Mouse (Mus musculus) limb, embryonic 15.5 days (tissue): ENCODE measurements around the gene Ecel1. TPM values are rescaled to one million over a fixed set of nuclear protein-coding genes. Genes with fewer than 3 reads are reported as not detected.
A peak's percentile ranks its signal among the peaks of the same experiment; 100 is the strongest.

ENCODE experiments used
- ATAC-seq: fragments of 200-750 bp; cut with Nextera tagmentation; 2 replicates; pipeline ENCODE4 v1.8.0; 2017; ENCODE audit warnings: low read depth, moderate TSS enrichment; ENCODE audit not compliant: insufficient number of reproducible peaks, low FRiP score, low TSS enrichment
- H3K27ac ChIP-seq: fragments of 300-500 bp; sonication (generic); 2 replicates; pipeline ENCODE4 v1.5.1; 2015; ENCODE audit warnings: moderate library complexity, mild to moderate bottlenecking, inconsistent platforms
- H3K27me3 ChIP-seq: fragments of 300-500 bp; sonication (generic); 2 replicates; pipeline ENCODE4 v1.6.1; 2015; ENCODE audit warnings: inconsistent platforms
- H3K36me3 ChIP-seq: fragments of 300-500 bp; sonication (generic); 2 replicates; pipeline ENCODE4 v1.6.1; 2015; ENCODE audit warnings: inconsistent platforms
- H3K4me1 ChIP-seq: fragments of 300-500 bp; sonication (generic); 2 replicates; pipeline ENCODE4 v1.6.1; 2015; ENCODE audit warnings: inconsistent platforms
- H3K4me2 ChIP-seq: fragments of 300-500 bp; sonication (generic); 2 replicates; pipeline ENCODE4 v1.6.1; 2015; ENCODE audit warnings: mild to moderate bottlenecking, inconsistent platforms
- H3K4me3 ChIP-seq: fragments of 300-500 bp; sonication (generic); 2 replicates; pipeline ENCODE4 v1.5.1; 2015; ENCODE audit warnings: mild to moderate bottlenecking, inconsistent platforms
- H3K9ac ChIP-seq: fragments of 300-500 bp; sonication (generic); 2 replicates; pipeline ENCODE4 v1.6.1; 2015; ENCODE audit warnings: inconsistent platforms
- H3K9me3 ChIP-seq: fragments of 300-500 bp; sonication (generic); 2 replicates; pipeline ENCODE4 v1.6.1; 2016; ENCODE audit warnings: inconsistent platforms
- WGBS: fragments of 180-500 bp; shearing (Covaris S2); methylation state at CpG from one replicate; pipeline ENCODE4 v1.1.7; 2015; 5-methylcytosine and 5-hydroxymethylcytosine counted together
- polyA plus RNA-seq: library from polyadenylated mRNA; unstranded; fragments of >200 nt; fragmentation: Nextera tagmentation; extraction: Ambion mirVana; gene quantifications from 2 replicates; pipeline ENCODE4 v1.2.1, GENCODE M21; 2015

Gene Ecel1
- polyA plus RNA-seq, 1 experiment from 2014 or later, result 0.55 TPM

DNA sequence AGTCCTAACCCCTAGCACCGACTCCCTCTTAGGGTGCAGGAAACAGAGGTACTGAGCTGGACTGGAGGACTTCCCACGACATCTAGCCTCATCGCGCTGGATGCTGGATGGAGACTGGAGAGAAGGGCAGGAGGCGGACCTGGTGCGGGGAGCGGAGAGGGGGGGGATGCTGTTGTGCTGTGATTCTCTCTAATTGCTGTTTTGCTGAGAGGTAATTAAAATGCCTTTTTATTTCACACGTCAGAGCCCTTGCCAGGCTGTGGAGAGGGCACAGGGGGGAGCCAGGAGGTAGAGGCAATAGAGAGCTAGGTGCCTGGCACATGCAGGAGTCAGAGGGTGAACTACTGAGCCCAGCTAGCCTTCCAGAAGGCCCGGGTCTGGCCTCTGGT lies 8.5 kb upstream of the Ecel1 start:
- Histone ChIP-seq H3K4me3 (no peak overlapping the region), H3K36me3 (no peaks in the 10 kb centered on the region), H3K27me3 (peaks cover 76% of the 10 kb centered on the region), H3K4me2 (no peak overlapping the region), H3K9ac (no peak overlapping the region), H3K4me1 (peaks cover 1% of the 10 kb centered on the region; the same call in 1 of the 2 replicates), H3K9me3 (no peaks in the 10 kb centered on the region), H3K27ac (no peak overlapping the region)
- WGBS, result 41% methylated on average over 9 of the region's 9 CpGs
- no peak for ATAC-seq

GRCm38 (mm10) chr1:87164164-87164795 lies 8.0 kb upstream of the Ecel1 start:
- Histone ChIP-seq H3K27ac (no peak overlapping the region), H3K4me2 (no peak overlapping the region), H3K9ac (no peak overlapping the region), H3K27me3 (peaks cover 75% of the 10 kb centered on the region), H3K4me3 (no peak overlapping the region), H3K4me1 (no peaks in the 10 kb centered on the region), H3K9me3 (no peaks in the 10 kb centered on the region), H3K36me3 (no peaks in the 10 kb centered on the region)
- WGBS, result 19% methylated on average over 10 of the region's 11 CpGs
- no peak for ATAC-seq

- Histone ChIP-seq H3K27ac (no peak overlapping the region), H3K36me3 (no peaks in the 10 kb centered on the region), H3K9me3 (no peaks in the 10 kb centered on the region), H3K27me3 (peaks cover 84% of the 10 kb centered on the region), H3K9ac (no peak overlapping the region), H3K4me3 (no peak overlapping the region), H3K4me2 (no peak overlapping the region), H3K4me1 (peaks cover 20% of the 10 kb centered on the region)
- 70% methylated on average over 3 of the region's 3 CpGs for WGBS
- ATAC-seq, result no peak
Observed at GRCm38 (mm10) chr1:87159396-87159795, 3.1 kb upstream of the Ecel1 start.

DNA sequence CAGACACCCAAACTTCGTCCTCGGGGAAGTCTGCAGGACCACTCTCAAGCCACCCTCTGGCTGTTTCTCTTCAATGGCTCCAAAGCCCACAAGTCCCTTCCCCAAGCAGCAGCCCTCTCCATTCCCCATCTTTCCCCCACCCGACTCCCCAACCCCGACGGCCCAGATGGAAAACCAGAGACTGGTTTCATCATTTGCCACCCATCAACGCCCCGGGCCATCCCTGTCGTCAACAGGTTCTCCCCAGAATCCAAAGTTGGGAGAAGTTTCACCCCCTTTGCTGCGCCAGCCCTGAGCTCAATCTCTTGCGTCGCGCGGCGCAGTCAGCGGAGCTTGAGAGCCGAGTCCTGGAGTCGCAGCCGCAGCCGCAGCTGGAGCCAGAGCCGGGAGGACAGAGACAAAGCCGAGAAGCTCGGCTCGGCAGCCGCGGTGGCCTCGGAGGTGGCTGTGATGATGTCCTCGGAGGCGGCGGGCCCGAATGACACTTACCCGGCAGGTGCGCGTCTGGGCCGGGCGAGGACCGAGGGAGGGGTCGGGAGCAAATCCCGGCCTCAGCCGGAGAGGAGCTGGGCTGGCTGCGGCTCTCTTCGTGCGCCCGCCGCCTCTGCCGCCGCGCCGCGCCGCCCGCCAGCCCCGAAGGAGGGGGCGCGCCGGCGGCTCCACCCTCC lies 656 bp downstream of the Ecel1 start:
- no peak for ATAC-seq
- H3K27me3 ChIP-seq, result peaks cover 99% of the 10 kb centered on the region
- under 1% methylated on average over 36 of the region's 56 CpGs for WGBS
- H3K27ac ChIP-seq, result no peak overlapping the region
- H3K9ac ChIP-seq, result no peak overlapping the region
- no peaks in the 10 kb centered on the region for H3K36me3 ChIP-seq
- H3K4me1 ChIP-seq, result peaks cover 34% of the 10 kb centered on the region
- H3K4me2 ChIP-seq, result peak overlapping the region; percentile 79
- H3K9me3 ChIP-seq, result no peaks in the 10 kb centered on the region
- H3K4me3 ChIP-seq, result peak overlapping the region; percentile 40

DNA sequence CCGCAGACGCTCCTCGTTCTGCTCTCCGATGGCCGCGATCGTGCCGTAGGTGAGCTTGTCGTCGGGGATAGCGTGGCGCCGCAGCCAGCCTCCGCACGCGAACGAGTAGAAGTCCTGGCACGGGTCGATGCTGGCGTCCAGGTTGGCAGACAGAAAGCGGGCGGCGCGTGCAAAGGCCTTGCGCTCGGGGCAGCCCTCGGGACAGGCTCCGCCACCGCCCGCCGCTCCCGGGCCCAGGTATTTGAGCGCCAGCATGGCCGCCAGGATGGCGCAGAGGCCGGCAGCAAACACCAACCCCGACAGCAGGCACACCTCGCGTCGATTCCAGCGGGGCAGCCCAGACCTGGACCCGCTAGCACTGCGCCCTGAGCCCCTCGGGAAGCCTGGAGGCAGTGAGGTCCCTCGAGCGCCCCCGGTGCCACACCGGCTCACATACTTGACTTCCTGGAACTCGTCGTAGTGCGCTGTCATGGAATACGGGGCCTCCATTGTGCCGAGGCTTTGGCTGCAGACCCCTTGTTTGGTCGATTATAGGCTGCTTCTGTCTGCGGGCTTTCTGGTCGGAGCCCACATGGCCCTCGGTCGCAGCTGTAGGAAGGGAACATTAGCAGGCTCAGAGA lies 1.7 kb downstream of the Ecel1 start:
- H3K9ac ChIP-seq, result no peak overlapping the region; the same call in 1 of the 2 replicates
- H3K4me3 ChIP-seq, result peak overlapping the region; percentile 41
- peaks cover 34% of the 10 kb centered on the region for H3K4me1 ChIP-seq
- H3K36me3 ChIP-seq, result no peaks in the 10 kb centered on the region
- no peak for ATAC-seq
- H3K9me3 ChIP-seq, result no peaks in the 10 kb centered on the region
- no peak overlapping the region for H3K27ac ChIP-seq
- 1% methylated on average over 58 of the region's 58 CpGs for WGBS
- H3K4me2 ChIP-seq, result peak overlapping the region; percentile 65
- H3K27me3 ChIP-seq, result peaks cover 99% of the 10 kb centered on the region

- Histone ChIP-seq H3K36me3 (no peaks in the 10 kb centered on the region), H3K4me2 (peak overlapping the region; percentile 65), H3K9ac (no peak overlapping the region; the same call in 1 of the 2 replicates), H3K27ac (no peak overlapping the region), H3K9me3 (no peaks in the 10 kb centered on the region), H3K4me1 (peaks cover 34% of the 10 kb centered on the region), H3K4me3 (peak overlapping the region; percentile 41), H3K27me3 (peaks cover 100% of the 10 kb centered on the region)
- ATAC-seq, result no peak
- under 1% methylated on average over 72 of the region's 72 CpGs for WGBS
Observed at GRCm38 (mm10) chr1:87153776-87154500, 2.4 kb downstream of the Ecel1 start.

DNA sequence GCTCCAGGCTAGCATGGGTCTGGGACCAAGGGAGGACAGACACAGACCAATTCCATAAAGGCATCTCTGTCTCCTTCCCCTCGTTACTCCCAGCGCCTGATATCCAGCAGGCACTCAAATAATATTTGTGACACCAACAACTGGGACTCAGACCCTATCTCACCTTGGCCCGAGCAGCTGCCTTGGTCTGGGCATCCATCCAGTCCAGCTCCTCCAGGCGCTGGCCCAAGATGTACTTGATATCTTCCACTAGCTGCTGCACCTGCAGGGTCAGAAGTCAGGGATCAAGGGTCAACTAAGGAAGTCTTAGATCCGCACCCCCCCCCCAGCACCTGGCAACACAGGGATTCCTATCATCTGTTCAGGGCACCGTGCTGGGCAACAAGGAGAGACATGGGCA lies 5.0 kb downstream of the Ecel1 start:
- ATAC-seq, result no peak
- WGBS, result 83% methylated on average over 6 of the region's 6 CpGs

DNA sequence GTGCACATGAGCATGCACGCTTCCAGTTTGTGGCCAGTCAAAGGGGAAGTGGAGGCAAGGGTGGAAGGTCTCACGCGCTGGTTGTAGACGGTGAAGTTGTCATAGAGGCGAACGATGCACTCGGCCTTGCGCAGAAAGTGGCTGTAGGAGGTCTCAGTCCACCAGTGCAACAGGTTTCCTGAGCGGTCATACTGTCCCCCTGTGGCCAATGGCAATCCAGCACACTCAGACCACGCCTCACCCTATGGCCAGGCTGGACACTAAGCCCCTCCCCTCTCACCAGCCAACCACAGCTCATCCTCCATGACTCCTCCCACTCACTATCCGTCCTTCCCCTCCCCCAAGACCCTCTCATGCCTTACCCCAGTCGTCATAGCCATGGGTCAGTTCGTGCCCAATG lies 6.9 kb downstream of the Ecel1 start:
- Histone ChIP-seq H3K27me3 (peaks cover 68% of the 10 kb centered on the region), H3K4me1 (peaks cover 14% of the 10 kb centered on the region), H3K27ac (no peak overlapping the region), H3K4me3 (no peak overlapping the region), H3K36me3 (no peaks in the 10 kb centered on the region), H3K4me2 (no peak overlapping the region), H3K9ac (no peak overlapping the region), H3K9me3 (no peaks in the 10 kb centered on the region)
- no peak for ATAC-seq
- 32% methylated on average over 13 of the region's 13 CpGs for WGBS

More for the DNA sequence above, 5.0 kb downstream of the Ecel1 start:
- Histone ChIP-seq H3K27me3 (peaks cover 87% of the 10 kb centered on the region), H3K4me3 (no peak overlapping the region), H3K9me3 (no peaks in the 10 kb centered on the region), H3K9ac (no peak overlapping the region), H3K27ac (no peak overlapping the region), H3K36me3 (no peaks in the 10 kb centered on the region), H3K4me2 (no peak overlapping the region), H3K4me1 (peaks cover 33% of the 10 kb centered on the region)

DNA sequence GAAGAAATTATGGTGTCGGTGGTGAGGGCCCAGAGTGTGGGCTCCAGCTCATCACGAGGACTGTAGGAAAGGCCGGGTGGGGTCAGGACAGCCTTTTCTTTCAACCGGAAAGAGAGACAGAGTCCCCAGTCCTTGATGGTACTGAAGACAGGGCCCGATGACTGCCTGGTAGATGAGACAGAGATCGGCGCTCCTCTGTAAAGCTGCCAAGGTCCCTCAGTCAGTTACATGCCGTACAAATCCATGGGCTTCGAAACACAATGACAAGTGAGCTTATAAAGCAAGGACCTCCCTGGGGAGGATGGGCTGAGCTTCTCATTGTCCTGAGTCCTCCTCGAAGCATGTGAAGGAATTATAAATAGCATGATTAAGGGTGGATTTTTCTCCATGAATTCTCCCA lies 13.2 kb downstream of the Ecel1 start:
- H3K4me2 ChIP-seq, result no peak overlapping the region
- WGBS, result 75% methylated on average over 10 of the region's 10 CpGs
- no peak overlapping the region for H3K4me3 ChIP-seq
- no peaks in the 10 kb centered on the region for H3K9me3 ChIP-seq
- ATAC-seq, result no peak
- H3K36me3 ChIP-seq, result no peaks in the 10 kb centered on the region
- no peak overlapping the region for H3K9ac ChIP-seq
- no peaks in the 10 kb centered on the region for H3K4me1 ChIP-seq
- no peak overlapping the region for H3K27ac ChIP-seq
- H3K27me3 ChIP-seq, result peaks cover 7% of the 10 kb centered on the region; the same call in 1 of the 2 replicates

DNA sequence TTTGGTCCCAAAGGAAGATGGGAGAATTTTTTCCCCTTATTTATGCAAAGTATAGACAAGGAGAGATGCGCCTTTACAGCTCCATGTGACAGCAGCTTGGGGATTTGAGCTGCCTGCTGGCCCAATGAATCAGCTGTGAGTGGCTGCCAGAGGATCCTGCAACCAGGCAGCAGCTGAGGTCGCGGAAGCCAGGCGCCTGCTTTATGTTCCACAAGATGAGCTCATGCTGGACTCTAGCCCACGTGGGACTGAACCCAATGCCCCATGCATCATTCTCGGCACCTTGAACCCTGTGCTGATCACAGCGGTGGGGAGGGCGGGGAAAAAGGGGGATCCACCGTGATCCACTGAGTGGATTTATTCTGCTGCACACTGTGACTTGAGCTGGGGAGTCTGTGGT lies 13.9 kb downstream of the Ecel1 start:
- 0 out of 2 replicates have a peak, but pooled peaks cover under 1% of the 10 kb centered on the region for H3K27me3 ChIP-seq
- no peak overlapping the region for H3K27ac ChIP-seq
- H3K4me3 ChIP-seq, result no peak overlapping the region
- H3K9ac ChIP-seq, result no peak overlapping the region
- no peak overlapping the region for H3K4me2 ChIP-seq
- H3K4me1 ChIP-seq, result no peaks in the 10 kb centered on the region
- ATAC-seq, result no peak
- 71% methylated on average over 9 of the region's 9 CpGs for WGBS
- no peaks in the 10 kb centered on the region for H3K9me3 ChIP-seq
- no peaks in the 10 kb centered on the region for H3K36me3 ChIP-seq

- no peak overlapping the region for H3K9ac ChIP-seq
Observed at GRCm38 (mm10) chr1:87141550-87141949, 14.8 kb downstream of the Ecel1 start.

GRCm38 (mm10) chr1:87131803-87132202 lies 24.5 kb downstream of the Ecel1 start:
- ATAC-seq, result no peak
- Histone ChIP-seq H3K4me3 (no peak overlapping the region), H3K27ac (no peak overlapping the region), H3K36me3 (no peaks in the 10 kb centered on the region), H3K9ac (no peak overlapping the region), H3K9me3 (no peaks in the 10 kb centered on the region), H3K4me1 (peaks cover 4% of the 10 kb centered on the region; the same call in 1 of the 2 replicates), H3K27me3 (peaks cover 25% of the 10 kb centered on the region), H3K4me2 (no peak overlapping the region)
- WGBS, result 76% methylated on average over 4 of the region's 4 CpGs

More at GRCm38 (mm10) chr1:87141550-87141949, 14.8 kb downstream of the Ecel1 start:
- Histone ChIP-seq H3K4me2 (no peak overlapping the region), H3K27me3 (no peaks in the 10 kb centered on the region), H3K27ac (no peak overlapping the region), H3K36me3 (no peaks in the 10 kb centered on the region), H3K4me3 (no peak overlapping the region), H3K4me1 (no peaks in the 10 kb centered on the region), H3K9me3 (no peaks in the 10 kb centered on the region)
- no peak for ATAC-seq
- WGBS, result 74% methylated on average over 4 of the region's 4 CpGs
